Mouse (Mus musculus): ENCODE measurements around the gene Gm9821. TPM values are rescaled to one million over a fixed set of nuclear protein-coding genes. Genes with fewer than 3 reads are reported as not detected.

Gene Gm9821
- polyA plus RNA-seq (2012; rRNA removed): not detected in 2 replicates

DNA sequence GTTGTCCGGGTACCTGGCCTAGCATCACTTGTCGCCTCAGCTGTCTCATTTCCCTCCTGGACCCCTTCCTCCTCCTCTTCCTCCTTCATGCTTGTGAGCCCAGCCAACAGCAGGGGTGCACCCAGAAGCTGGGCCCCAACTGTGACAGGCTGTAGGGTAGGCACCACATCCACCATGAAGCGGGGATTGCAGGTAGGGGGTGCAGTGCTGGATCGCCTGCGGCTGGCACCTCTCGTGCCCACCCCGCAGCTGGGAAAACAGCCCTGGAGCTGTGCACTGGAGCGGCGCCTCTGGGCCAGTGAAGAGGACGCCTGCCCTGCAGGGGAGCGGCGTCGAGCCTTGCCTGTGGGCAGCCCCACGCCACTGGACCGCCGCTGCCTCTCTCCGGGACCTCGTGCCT is at the start of gene Gm9821:
TSS of gene Gm9821 (plus strand) at position 221 of the 400 bp plus-strand sequence.
- 94% methylated on average over 18 of the region's 18 CpGs for WGBS
- no peak for DNase-seq (ENCODE audit: low read depth, low spot score)

- peak; percentile 76 for DNase-seq (ENCODE audit: low read depth, low spot score)
Measured at GRCm38 (mm10) chr2:91897968-91898367, 47.5 kb upstream of the Gm9821 start.

- DNase-seq (ENCODE audit: low read depth, low spot score): no peak
- 94% methylated on average over 3 of the region's 3 CpGs for WGBS
Measured at GRCm38 (mm10) chr2:91899141-91899540, 46.4 kb upstream of the Gm9821 start.

GRCm38 (mm10) chr2:91900431-91900830 is 45.1 kb upstream of the Gm9821 start:
- WGBS: 95% methylated on average over 8 of the region's 8 CpGs

DNA sequence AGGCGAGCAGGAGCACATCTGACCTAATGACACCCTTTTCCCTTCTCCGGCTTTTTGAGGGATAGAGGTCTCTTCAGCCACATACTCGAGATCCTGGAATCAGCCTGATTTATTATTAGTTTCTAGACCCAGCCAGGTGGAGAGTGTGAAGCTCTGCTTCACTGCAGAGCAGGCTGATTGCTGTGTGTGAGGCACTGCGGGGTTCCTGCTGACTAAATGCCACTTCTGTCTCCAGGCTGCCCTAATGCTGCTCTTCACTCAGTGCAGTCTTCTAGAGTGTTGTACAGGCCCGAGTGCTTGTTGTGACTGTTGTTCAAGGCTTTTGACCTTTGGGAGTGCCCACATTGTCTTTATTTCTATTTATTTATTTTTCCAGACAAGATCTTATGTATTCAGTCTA is 43.2 kb upstream of the Gm9821 start:
- DNase-seq (ENCODE audit: low read depth, low spot score): no peak
- WGBS: 77% methylated on average over 5 of the region's 5 CpGs

More at GRCm38 (mm10) chr2:91900431-91900830, 45.1 kb upstream of the Gm9821 start:
- no peak for DNase-seq (ENCODE audit: low read depth, low spot score)

DNA sequence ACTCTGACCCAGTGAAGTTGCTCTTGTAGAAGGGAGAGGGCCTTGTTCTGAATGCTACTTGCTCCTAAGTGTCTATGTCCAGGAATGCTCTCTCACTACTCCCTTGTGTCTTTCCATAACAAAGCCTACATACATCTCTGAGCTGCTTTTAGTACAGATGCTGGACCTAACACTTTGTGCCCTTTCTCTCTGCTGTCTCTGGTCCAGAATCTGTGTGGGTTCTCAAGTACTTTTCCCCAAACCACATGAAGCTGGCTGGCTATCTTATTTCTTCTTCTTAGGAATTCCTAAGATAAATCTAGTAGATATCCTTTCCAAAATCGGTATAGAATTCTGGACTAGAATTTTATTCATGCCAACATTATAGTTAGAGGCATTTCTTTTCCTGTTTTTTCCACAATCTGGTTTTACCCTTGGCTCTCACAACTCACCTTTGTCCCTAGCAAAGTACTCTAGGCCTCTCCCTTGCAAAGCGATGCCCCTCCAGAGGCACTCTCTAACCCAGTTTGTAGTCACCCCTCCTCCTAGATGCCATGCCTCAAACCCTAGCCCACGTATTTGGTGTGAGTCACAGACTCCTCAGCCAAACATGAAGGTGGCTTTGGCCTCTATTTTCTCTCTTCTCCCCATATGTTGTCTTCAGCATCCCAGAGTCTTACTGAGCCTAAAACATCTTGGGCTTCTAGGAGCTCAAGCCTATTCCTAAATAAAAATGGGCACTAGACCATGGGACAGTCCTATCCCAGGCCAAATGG is 42.2 kb upstream of the Gm9821 start:
- 85% methylated on average over 3 of the region's 3 CpGs for WGBS

GRCm38 (mm10) chr2:91904618-91905307 is 40.7 kb upstream of the Gm9821 start:
- DNase-seq (ENCODE audit: low read depth, low spot score): no peak

More for the DNA sequence above, 42.2 kb upstream of the Gm9821 start:
- no peak for DNase-seq (ENCODE audit: low read depth, low spot score)

DNA sequence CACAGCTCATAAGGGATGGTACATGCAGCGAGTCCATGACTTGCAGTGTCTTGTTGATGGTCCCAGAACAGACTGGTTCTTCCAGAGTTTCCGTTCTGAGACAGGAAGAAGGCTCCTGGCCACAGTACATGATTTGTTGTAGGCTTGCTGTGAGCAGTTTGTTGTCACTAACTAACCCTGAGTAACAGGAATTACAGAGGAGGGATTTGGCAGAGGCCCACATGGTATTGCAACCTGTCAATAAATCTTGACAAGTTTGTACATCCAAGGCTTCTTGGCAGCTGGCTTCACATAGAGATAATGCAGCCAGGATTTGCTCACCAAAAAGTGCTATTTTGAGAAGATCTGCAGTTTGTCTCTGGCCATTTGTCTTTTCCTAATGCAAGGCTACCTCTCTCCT is 39.4 kb upstream of the Gm9821 start:
- DNase-seq (ENCODE audit: low read depth, low spot score): no peak
- WGBS: 69% methylated on average over 2 of the region's 2 CpGs

More at GRCm38 (mm10) chr2:91904618-91905307, 40.7 kb upstream of the Gm9821 start:
- 76% methylated on average over 5 of the region's 5 CpGs for WGBS

DNA sequence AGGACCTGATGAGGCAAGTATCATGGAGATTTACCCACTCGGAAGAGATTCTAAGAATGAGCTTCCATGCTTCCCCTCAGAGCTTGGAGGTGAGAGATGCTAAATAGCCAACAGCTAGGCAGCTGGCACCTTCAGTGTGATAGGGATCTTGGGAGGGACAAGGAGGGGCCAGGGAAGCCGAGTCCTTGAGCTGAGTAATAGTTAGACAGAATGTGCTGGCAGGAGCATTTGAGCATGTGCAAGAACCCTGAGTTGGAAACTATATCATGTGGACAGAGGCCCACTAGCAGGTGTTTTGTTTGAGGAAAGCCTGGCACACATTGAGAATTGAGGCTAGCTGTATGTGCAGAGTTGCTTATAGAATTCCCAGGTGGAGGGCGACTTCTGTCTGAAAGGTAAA is 32.9 kb upstream of the Gm9821 start:
- no peak for DNase-seq (ENCODE audit: low read depth, low spot score)

DNA sequence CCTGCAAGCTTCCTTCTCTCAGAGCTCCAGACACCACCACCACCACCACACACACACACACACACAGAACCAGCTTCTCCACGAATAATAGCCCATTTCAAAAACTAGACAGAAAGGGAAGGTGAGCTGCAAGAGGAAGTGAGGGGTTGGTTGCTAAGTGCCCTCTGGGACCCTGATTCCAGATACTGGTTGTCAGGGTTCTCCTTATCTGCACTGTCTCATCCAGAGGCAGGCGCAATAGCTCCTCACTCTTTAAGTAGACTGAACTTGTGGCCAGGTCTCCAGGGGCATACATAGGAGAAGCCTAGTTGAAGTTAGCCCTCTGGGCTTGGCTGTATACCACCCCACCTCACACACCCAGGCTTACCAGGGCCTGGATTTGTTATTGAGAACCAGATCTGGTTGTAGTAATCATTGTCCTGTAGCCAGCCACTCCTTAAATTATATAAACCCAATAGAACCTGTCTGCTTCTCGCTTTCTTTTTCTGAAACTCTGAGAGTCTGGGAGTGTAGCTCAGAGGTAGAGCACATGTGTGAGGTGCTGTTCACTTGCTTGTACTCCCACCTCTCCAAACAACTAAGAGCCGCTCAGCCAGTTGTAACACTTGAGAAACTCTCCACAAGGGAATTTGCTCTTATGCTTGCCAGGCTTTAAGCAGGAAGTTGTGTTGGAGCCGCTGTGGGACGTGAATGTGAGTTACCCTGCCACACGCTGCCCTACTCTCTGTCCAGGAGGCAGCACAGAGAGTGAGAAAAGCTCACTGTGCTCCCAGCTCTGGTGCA is 32.0 kb upstream of the Gm9821 start:
- DNase-seq (ENCODE audit: low read depth, low spot score): no peak
- WGBS: 83% methylated on average over 7 of the region's 7 CpGs

More for the DNA sequence above, 32.9 kb upstream of the Gm9821 start:
- 69% methylated on average over 3 of the region's 3 CpGs for WGBS

GRCm38 (mm10) chr2:91916346-91916977 is 29.0 kb upstream of the Gm9821 start:
- WGBS: 90% methylated on average over 7 of the region's 7 CpGs
- no peak for DNase-seq (ENCODE audit: low read depth, low spot score)

DNA sequence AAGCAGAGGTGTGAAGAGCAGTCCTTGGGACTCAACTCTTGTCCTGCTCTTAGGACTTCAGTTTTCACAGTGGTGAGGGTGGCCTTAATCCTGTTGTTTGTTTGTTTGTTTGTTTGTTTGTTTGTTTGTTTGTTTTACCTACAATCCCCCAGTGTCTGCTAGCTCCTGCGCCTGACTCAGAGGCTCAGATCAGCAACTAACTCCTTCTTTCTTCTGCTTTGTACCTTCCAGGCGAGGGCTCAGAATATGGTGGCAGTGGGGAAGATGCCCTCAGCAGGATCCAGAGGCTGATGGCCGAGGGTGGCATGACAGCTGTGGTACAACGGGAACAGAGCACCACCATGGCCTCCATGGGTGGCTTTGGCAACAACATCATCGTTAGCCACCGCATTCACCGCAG is 28.4 kb upstream of the Gm9821 start:
- no peak for DNase-seq (ENCODE audit: low read depth, low spot score)
- 93% methylated on average over 7 of the region's 7 CpGs for WGBS

- no peak for DNase-seq (ENCODE audit: low read depth, low spot score)
- 50% methylated on average over 4 of the region's 4 CpGs for WGBS
Measured at GRCm38 (mm10) chr2:91920130-91920529, 25.4 kb upstream of the Gm9821 start.

DNA sequence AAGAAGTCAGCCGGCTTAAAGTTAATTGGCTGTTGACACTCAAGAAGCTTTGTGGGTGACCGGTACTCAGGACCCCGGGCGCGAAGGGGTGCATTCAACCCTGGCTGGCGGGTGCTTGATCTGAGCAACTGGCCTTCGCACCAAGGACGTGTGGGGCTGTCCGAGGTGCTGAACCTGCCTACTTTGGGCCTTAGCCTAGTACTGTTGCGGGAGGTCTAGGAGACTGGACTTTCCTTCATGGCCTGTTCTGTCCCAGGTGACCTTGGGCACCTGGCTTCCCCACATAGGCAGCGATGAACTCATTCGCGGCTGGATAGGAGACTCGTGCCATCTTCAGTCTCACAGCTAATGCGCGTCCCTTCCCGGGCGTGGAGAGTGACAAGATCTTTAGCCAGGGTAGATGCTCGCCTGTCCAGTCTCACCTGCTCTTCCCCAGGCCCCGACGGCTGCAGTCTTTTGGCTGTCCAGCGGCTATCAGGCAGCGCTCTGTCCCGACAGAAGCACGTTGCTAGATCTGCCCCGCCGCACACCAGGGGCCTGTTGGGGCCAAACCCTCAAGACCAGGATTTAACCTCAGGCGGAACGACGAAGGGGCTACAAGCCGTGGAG is 24.2 kb upstream of the Gm9821 start:
- 5% methylated on average over 31 of the region's 31 CpGs for WGBS
- DNase-seq (ENCODE audit: low read depth, low spot score): no peak

GRCm38 (mm10) chr2:91921790-91922570 is 23.5 kb upstream of the Gm9821 start:
- WGBS: 2% methylated on average over 64 of the region's 64 CpGs
- DNase-seq (ENCODE audit: low read depth, low spot score): no peak

GRCm38 (mm10) chr2:91922586-91923414 is 22.7 kb upstream of the Gm9821 start:
- DNase-seq (ENCODE audit: low read depth, low spot score): no peak
- WGBS: 3% methylated on average over 37 of the region's 37 CpGs

DNA sequence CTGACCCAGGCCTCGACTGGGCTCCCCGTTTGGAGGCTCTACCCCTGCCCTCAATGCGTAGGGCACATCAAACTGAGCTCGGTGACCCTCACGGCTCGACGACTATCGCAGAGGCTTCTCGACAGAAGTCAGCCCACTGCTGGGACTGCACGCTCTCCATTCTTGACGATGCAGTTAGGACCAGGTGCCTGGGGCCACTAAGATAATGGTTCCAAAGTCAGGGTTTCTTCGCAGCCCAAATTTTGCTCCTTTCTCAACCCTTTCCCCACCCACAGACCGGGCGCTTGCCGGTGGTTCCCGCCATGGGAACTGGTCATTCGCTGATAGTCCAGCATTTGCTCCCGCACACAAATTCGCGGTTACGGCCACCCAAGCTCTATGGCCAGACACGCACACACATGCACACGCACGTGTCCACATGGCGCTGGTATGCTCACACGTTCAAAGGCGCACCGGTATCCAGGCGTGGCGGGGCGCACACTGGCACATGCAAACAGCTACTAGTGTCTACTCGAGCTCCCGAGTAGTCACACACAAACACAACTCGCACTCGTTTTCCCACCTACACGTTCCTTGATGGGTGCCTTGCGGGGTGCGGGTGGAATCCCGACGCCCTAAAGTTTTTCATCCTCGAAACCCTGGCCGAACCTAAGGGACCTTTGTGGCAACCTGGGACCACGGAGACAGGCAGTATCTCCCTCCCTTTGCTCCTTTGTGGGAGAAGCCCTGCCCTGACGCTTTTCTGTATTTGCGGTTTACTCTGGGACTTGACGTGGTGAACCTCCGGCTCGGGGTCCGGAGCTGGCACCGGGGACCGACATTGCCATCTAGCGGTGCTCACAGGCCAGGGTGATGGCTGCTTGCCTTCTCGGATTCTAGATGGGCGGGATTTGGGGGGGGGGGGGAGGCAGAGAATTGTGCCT is 21.8 kb upstream of the Gm9821 start:
- WGBS: 5% methylated on average over 54 of the region's 54 CpGs
- no peak for DNase-seq (ENCODE audit: low read depth, low spot score)

Measured in large intestine, adult 2 months (tissue).